Mouse (Mus musculus) limb, embryonic 10.5 days (tissue): ENCODE data around the gene Crbn. TPM values are rescaled to one million over a fixed set of nuclear protein-coding genes. Genes with fewer than 3 reads are reported as not detected.

Source experiments
- DNase-seq: peaks from one replicate; pipeline ENCODE4 v3.0.0-alpha.2; 2017; ENCODE audit warnings: low spot score
- H3K27ac ChIP-seq: fragments of 300-500 bp; sonication (generic); 2 replicates; pipeline ENCODE4 v1.5.1; 2016; ENCODE audit warnings: mild to moderate bottlenecking
- H3K27me3 ChIP-seq: fragments of 300-500 bp; sonication (generic); 2 replicates; pipeline ENCODE4 v1.6.1; 2016; ENCODE audit warnings: low read depth, mild to moderate bottlenecking; ENCODE audit not compliant: poor library complexity, severe bottlenecking
- H3K36me3 ChIP-seq: fragments of 300-500 bp; sonication (generic); 2 replicates; pipeline ENCODE4 v1.6.1; 2016; ENCODE audit warnings: mild to moderate bottlenecking, moderate library complexity
- H3K4me1 ChIP-seq: fragments of 300-500 bp; sonication (generic); 2 replicates; pipeline ENCODE4 v1.6.1; 2016
- H3K4me3 ChIP-seq: fragments of 300-500 bp; sonication (generic); 2 replicates; pipeline ENCODE4 v1.5.1; 2016; ENCODE audit warnings: mild to moderate bottlenecking, moderate library complexity
- H3K9me3 ChIP-seq: fragments of 300-500 bp; sonication (generic); replicated peaks from 2 replicates; pipeline ENCODE4 v1.6.1; 2016; ENCODE audit warnings: mild to moderate bottlenecking
- WGBS: fragments of 180-500 bp; shearing (Covaris S2); methylation state at CpG from one replicate; pipeline ENCODE4 v1.1.7; 2016; 5-methylcytosine and 5-hydroxymethylcytosine counted together
- polyA plus RNA-seq: library from polyadenylated mRNA; unstranded; fragments of >200 nt; fragmentation: Nextera tagmentation; extraction: Ambion mirVana; gene quantifications from 2 replicates; pipeline ENCODE4 v1.2.1, GENCODE M21; 2016

Gene Crbn
- polyA plus RNA-seq, 1 experiment from 2014 or later: 44.5 TPM

- Histone ChIP-seq H3K27ac (no peak overlapping the region), H3K4me3 (no peak overlapping the region), H3K4me1 (peaks cover 3% of the 10 kb centered on the region; the same call in 1 of the 2 replicates), H3K36me3 (no peaks in the 10 kb centered on the region), H3K9me3 (no peaks in the 10 kb centered on the region), H3K27me3 (no peaks in the 10 kb centered on the region)
- no peak for DNase-seq
- 92% methylated on average over 7 of the region's 7 CpGs for WGBS
These were observed 49.6 kb downstream of the Crbn start for GRCm38 (mm10) chr6:106750291-106750690.

- 85% methylated on average over 6 of the region's 6 CpGs for WGBS
- H3K27me3 ChIP-seq: no peaks in the 10 kb centered on the region
- no peak within 1 kb of the TSS for H3K27ac ChIP-seq
- H3K36me3 ChIP-seq: no peaks in the 10 kb centered on the region
- peaks cover 3% of the 10 kb centered on the region; the same call in 1 of the 2 replicates for H3K4me1 ChIP-seq
- no peaks in the 10 kb centered on the region for H3K9me3 ChIP-seq
- no peak for DNase-seq
- H3K4me3 ChIP-seq: no peak within 1 kb of the TSS
These were observed 50.9 kb downstream of the Crbn start, which contains the start of gene Il5ra for GRCm38 (mm10) chr6:106748887-106749388. TSS of gene Il5ra (minus strand) at chr6:106749037.

- Histone ChIP-seq H3K36me3 (no peaks in the 10 kb centered on the region), H3K9me3 (no peaks in the 10 kb centered on the region), H3K4me1 (peaks cover 3% of the 10 kb centered on the region; the same call in 1 of the 2 replicates), H3K27ac (no peak overlapping the region), H3K27me3 (no peaks in the 10 kb centered on the region), H3K4me3 (no peak overlapping the region)
- no peak for DNase-seq
- WGBS: 89% methylated on average over 3 of the region's 3 CpGs
These were observed 52.1 kb downstream of the Crbn start for GRCm38 (mm10) chr6:106747804-106748203.

DNA sequence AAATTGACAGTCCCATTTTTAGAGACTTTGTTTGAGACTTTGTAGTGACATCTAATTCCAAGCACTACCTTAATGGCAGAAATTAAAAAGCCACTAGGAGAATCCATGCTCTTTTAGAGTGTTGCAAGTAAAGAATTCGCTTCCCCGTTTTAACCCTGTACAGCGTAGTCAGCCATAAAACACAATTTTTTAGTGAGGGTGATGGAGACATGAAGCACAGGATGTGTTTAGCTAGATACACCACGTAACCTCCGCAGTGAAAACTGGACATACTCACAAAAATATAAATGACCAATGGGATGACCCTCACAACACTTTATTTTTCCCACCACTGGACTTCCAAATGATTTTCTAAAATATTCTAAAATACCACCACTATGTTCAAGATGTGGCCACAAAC, 52.6 kb downstream of the Crbn start:
- DNase-seq: no peak
- no peaks in the 10 kb centered on the region for H3K36me3 ChIP-seq
- H3K4me1 ChIP-seq: peaks cover 3% of the 10 kb centered on the region; the same call in 1 of the 2 replicates
- no peak overlapping the region for H3K4me3 ChIP-seq
- 92% methylated on average over 5 of the region's 5 CpGs for WGBS
- no peaks in the 10 kb centered on the region for H3K9me3 ChIP-seq
- H3K27me3 ChIP-seq: no peaks in the 10 kb centered on the region
- no peak overlapping the region for H3K27ac ChIP-seq

DNA sequence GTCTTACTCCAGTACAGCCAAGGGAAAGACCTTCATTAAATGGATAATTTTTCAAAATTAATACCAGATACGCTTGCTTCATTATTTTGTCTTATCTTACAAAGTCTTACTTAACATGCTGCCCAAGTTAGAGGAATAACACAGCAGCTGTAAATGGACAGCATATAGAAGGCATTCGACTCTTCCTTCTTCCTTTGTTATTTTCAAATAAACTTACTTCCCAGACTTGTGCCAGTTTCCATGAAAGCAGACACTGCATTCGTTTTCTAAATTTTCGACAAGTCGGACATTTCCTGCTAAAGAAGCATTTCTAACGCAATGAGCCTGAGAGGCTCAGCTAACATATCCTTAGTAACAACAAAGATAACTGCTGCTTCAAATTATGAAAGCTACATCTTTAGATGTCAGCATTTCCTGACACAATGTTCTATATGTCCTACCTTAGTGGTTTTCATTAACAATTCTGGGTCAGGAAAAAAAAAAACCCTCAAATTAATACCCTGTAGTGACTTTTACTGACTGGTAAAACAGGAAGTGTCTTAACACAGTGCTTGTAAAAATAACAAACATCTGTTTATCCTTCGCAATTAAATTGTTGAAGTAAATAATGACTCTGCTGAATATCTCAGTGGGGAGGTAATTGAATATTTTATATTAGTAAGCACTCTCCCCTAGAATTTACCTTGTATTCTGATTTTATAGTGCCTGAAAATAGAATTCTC, 54.0 kb downstream of the Crbn start:
- Histone ChIP-seq H3K27ac (no peak overlapping the region), H3K27me3 (no peaks in the 10 kb centered on the region), H3K9me3 (no peaks in the 10 kb centered on the region), H3K36me3 (no peaks in the 10 kb centered on the region), H3K4me1 (peaks cover 3% of the 10 kb centered on the region; the same call in 1 of the 2 replicates), H3K4me3 (no peak overlapping the region)
- 68% methylated on average over 7 of the region's 7 CpGs for WGBS
- no peak for DNase-seq

- H3K36me3 ChIP-seq: no peaks in the 10 kb centered on the region
- H3K9me3 ChIP-seq: no peaks in the 10 kb centered on the region
- no peaks in the 10 kb centered on the region for H3K27me3 ChIP-seq
- H3K4me1 ChIP-seq: peaks cover 3% of the 10 kb centered on the region; the same call in 1 of the 2 replicates
- H3K4me3 ChIP-seq: no peak overlapping the region
- WGBS: 82% methylated on average over 7 of the region's 7 CpGs
- no peak for DNase-seq
- H3K27ac ChIP-seq: no peak overlapping the region
These were observed 56.2 kb downstream of the Crbn start for GRCm38 (mm10) chr6:106743556-106744233.

DNA sequence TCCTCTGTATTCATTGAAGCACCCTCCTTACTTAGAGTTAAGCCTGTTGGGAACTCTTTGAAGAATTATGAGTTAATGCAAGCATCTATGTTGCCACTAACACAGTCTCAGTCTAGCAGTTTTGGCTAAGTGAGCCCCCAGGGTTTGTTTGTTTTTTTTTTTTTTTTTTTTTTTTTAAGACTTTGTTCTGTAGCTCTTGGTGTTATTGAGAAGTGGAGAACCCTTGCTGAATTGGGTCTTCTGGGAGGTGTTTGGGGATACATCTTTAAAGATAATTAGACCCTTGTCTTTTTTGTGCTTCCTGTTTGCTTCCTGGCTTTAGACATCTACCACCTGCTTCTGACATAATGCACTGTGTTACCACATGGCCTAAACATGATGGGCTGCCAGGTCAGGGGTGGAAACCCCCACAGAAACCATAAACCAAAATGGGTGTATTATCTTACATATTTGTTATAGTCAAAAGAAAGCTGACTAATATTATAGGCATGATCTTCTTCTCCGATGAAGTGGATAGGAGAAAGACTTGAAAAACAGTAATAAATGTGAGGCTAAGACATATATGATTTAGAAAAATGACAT, 59.5 kb downstream of the Crbn start:
- no peaks in the 10 kb centered on the region for H3K4me1 ChIP-seq
- H3K36me3 ChIP-seq: no peaks in the 10 kb centered on the region
- no peaks in the 10 kb centered on the region for H3K9me3 ChIP-seq
- no peak for DNase-seq
- H3K4me3 ChIP-seq: no peak overlapping the region
- WGBS: 95% methylated on average over 1 of the region's 1 CpGs
- no peaks in the 10 kb centered on the region for H3K27me3 ChIP-seq
- H3K27ac ChIP-seq: no peak overlapping the region

GRCm38 (mm10) chr6:106738229-106738628, 61.6 kb downstream of the Crbn start:
- no peaks in the 10 kb centered on the region for H3K36me3 ChIP-seq
- DNase-seq: no peak
- WGBS: 78% methylated on average over 3 of the region's 3 CpGs
- H3K9me3 ChIP-seq: no peaks in the 10 kb centered on the region
- H3K4me1 ChIP-seq: no peaks in the 10 kb centered on the region
- no peak overlapping the region for H3K27ac ChIP-seq
- H3K27me3 ChIP-seq: no peaks in the 10 kb centered on the region
- H3K4me3 ChIP-seq: no peak overlapping the region

- Histone ChIP-seq H3K4me3 (no peak overlapping the region), H3K4me1 (no peaks in the 10 kb centered on the region), H3K27ac (no peak overlapping the region), H3K27me3 (no peaks in the 10 kb centered on the region), H3K36me3 (no peaks in the 10 kb centered on the region), H3K9me3 (no peaks in the 10 kb centered on the region)
- WGBS: 90% methylated on average over 4 of the region's 4 CpGs
- no peak for DNase-seq
These were observed 67.3 kb downstream of the Crbn start for GRCm38 (mm10) chr6:106732563-106732962.

Other genes with a start within 250 kb of the Crbn start
- gene Il5ra, start 51.0 kb downstream of the Crbn start, polyA plus RNA-seq: not detected in 2 replicates
- gene Trnt1, start 31.0 kb downstream of the Crbn start, polyA plus RNA-seq: 66.4 and 68.5 TPM in 2 replicates